Mouse (Mus musculus): ENCODE data around the gene Rprm.

- TF ChIP-seq CTCF (IDR thresholded peaks at IDR 0.05; ENCODE audit: extremely low read depth, insufficient read length, insufficient replicate concordance, low read depth, low read length) (no peak), POLR2A (IDR thresholded peaks at IDR 0.05; ENCODE audit: low read depth, low read length) (no peak)
Observed at GRCm38 (mm10) chr2:54078961-54079360, 6.4 kb downstream of the Rprm start.
